Mouse (Mus musculus) heart, embryonic 14.5 days (tissue): ENCODE data around the gene Smc4. TPM values are rescaled to one million over a fixed set of nuclear protein-coding genes. Genes with fewer than 3 reads are reported as not detected.

Experiments
- ATAC-seq: fragments of 200-750 bp; cut with Nextera tagmentation; 2 replicates; pipeline ENCODE4 v1.8.0; 2017; ENCODE audit warnings: low read depth, moderate TSS enrichment; ENCODE audit not compliant: insufficient number of reproducible peaks, insufficient read depth, low FRiP score
- H3K27ac ChIP-seq, 2 experiments: fragments of 200-500 bp in 1 of 2; fragments of 300-500 bp in 1 of 2; sonication (generic) in 1 of 2; replicated peaks in 1 of 2; 2 replicates each; pipeline ENCODE4 v1.5.1; 2012 to 2014; ENCODE audit warnings: low read depth in 2 of 2, low read length in 2 of 2, control low read depth in 1 of 2, mild to moderate bottlenecking in 1 of 2, mixed read lengths in 1 of 2; ENCODE audit not compliant: control insufficient read depth in 1 of 2, insufficient read depth in 1 of 2
- H3K27me3 ChIP-seq: fragments of 300-500 bp; sonication (generic); 2 replicates; pipeline ENCODE4 v1.6.1; 2014; ENCODE audit warnings: mild to moderate bottlenecking, low read length, control low read depth; ENCODE audit not compliant: control insufficient read depth, insufficient read depth
- H3K36me3 ChIP-seq: fragments of 300-500 bp; sonication (generic); 2 replicates; pipeline ENCODE4 v1.6.1; 2014; ENCODE audit warnings: mild to moderate bottlenecking, control low read depth, low read length, mixed read lengths; ENCODE audit not compliant: control insufficient read depth, insufficient read depth
- H3K4me1 ChIP-seq, 2 experiments: fragments of 200-500 bp in 1 of 2; fragments of 300-500 bp in 1 of 2; sonication (generic) in 1 of 2; 2 replicates each; pipeline ENCODE4 v1.6.1; 2012 to 2014; ENCODE audit warnings: low read length in 2 of 2, control low read depth in 1 of 2, mixed read lengths in 1 of 2; ENCODE audit not compliant: control insufficient read depth in 2 of 2, insufficient read depth in 2 of 2
- H3K4me2 ChIP-seq: fragments of 300-500 bp; sonication (generic); 2 replicates; pipeline ENCODE4 v1.6.1; 2014; ENCODE audit warnings: mild to moderate bottlenecking, low read length
- H3K4me3 ChIP-seq, 2 experiments: fragments of 200-500 bp in 1 of 2; fragments of 300-500 bp in 1 of 2; sonication (generic) in 1 of 2; 2 replicates each; pipeline ENCODE4 v1.5.1; 2012 to 2014; ENCODE audit warnings: low read length in 2 of 2, mild to moderate bottlenecking in 2 of 2, control low read depth in 1 of 2, low read depth in 1 of 2, moderate library complexity in 1 of 2; ENCODE audit not compliant: control insufficient read depth in 1 of 2, insufficient read depth in 1 of 2
- H3K9ac ChIP-seq: fragments of 300-500 bp; sonication (generic); 2 replicates; pipeline ENCODE4 v1.6.1; 2014; ENCODE audit warnings: mild to moderate bottlenecking, low read length
- H3K9me3 ChIP-seq: fragments of 300-500 bp; sonication (generic); 2 replicates; pipeline ENCODE4 v1.6.1; 2016; ENCODE audit warnings: low read length, control low read depth; ENCODE audit not compliant: control insufficient read depth
- WGBS: fragments of 180-500 bp; shearing (Covaris S2); extraction: QIAGEN DNeasy Blood & Tissue Kit; methylation state at CpG from one replicate; pipeline ENCODE4 v1.1.7; 2014; 5-methylcytosine and 5-hydroxymethylcytosine counted together
- polyA plus RNA-seq: library from polyadenylated mRNA; unstranded; fragments of >200 nt; fragmentation: Nextera tagmentation; extraction: Ambion mirVana; gene quantifications from 2 replicates; pipeline ENCODE4 v1.2.1, GENCODE M21; 2014

Smc4 gene
- polyA plus RNA-seq, 1 experiment from 2014 or later, result 151 TPM

GRCm38 (mm10) chr3:69020285-69020684 is 15.7 kb downstream of the Smc4 start:
- Histone ChIP-seq H3K27ac (no peak overlapping the region), H3K9ac (no peak overlapping the region), H3K4me2 (no peak overlapping the region), H3K9me3 (no peaks in the 10 kb centered on the region), H3K4me1 (no peaks in the 10 kb centered on the region), H3K27me3 (no peaks in the 10 kb centered on the region), H3K4me3 (no peak overlapping the region), H3K36me3 (peaks cover 92% of the 10 kb centered on the region)
- ATAC-seq, result no peak
- WGBS, result 92% methylated on average over 2 of the region's 2 CpGs

GRCm38 (mm10) chr3:69020764-69021163 is 16.2 kb downstream of the Smc4 start:
- Histone ChIP-seq H3K36me3 (peaks cover 96% of the 10 kb centered on the region), H3K4me2 (no peak overlapping the region)

GRCm38 (mm10) chr3:69026133-69026783 is 21.7 kb downstream of the Smc4 start:
- Histone ChIP-seq H3K4me2 (no peak overlapping the region), H3K36me3 (peaks cover 91% of the 10 kb centered on the region), H3K9ac (no peak overlapping the region), H3K4me3 (no peak overlapping the region), H3K9me3 (no peaks in the 10 kb centered on the region), H3K27ac (no peak overlapping the region), H3K4me1 (no peaks in the 10 kb centered on the region), H3K27me3 (no peaks in the 10 kb centered on the region)
- no peak for ATAC-seq
- WGBS, result 68% methylated on average over 1 of the region's 1 CpGs

More at GRCm38 (mm10) chr3:69020764-69021163, 16.2 kb downstream of the Smc4 start:
- H3K9ac ChIP-seq, result no peak overlapping the region
- no peak overlapping the region for H3K27ac ChIP-seq
- H3K27me3 ChIP-seq, result no peaks in the 10 kb centered on the region
- no peak for ATAC-seq
- H3K4me3 ChIP-seq, result no peak overlapping the region
- no peaks in the 10 kb centered on the region for H3K9me3 ChIP-seq
- no peaks in the 10 kb centered on the region for H3K4me1 ChIP-seq

GRCm38 (mm10) chr3:69040105-69040504 is 35.6 kb downstream of the Smc4 start:
- H3K9ac ChIP-seq, result no peak overlapping the region
- peak overlapping the region in 1 of 2 experiments; percentile 21; a peak in 1 of 4 replicates for H3K27ac ChIP-seq
- no peaks in the 10 kb centered on the region for H3K27me3 ChIP-seq
- H3K9me3 ChIP-seq, result no peaks in the 10 kb centered on the region
- no peak for ATAC-seq
- H3K4me3 ChIP-seq, result 0 out of 4 replicates have a peak overlapping the region, but pooled peaks of 1 of the 2 experiments have one; percentile 8
- H3K4me2 ChIP-seq, result peak overlapping the region; percentile 16; the same call in 1 of the 2 replicates
- H3K4me1 ChIP-seq, result peaks cover 0 to 12% of the 10 kb centered on the region in 2 experiments; a peak in 3 of 4 replicates
- H3K36me3 ChIP-seq, result peaks cover 48% of the 10 kb centered on the region
- 83% methylated on average over 2 of the region's 2 CpGs for WGBS

GRCm38 (mm10) chr3:69041298-69041697 is 36.8 kb downstream of the Smc4 start:
- peak overlapping the region; percentile 53 for H3K4me2 ChIP-seq
- 60% methylated on average over 5 of the region's 5 CpGs for WGBS
- H3K27me3 ChIP-seq, result no peaks in the 10 kb centered on the region
- ATAC-seq, result no peak
- no peak overlapping the region for H3K9ac ChIP-seq
- peaks cover 0 to 19% of the 10 kb centered on the region in 2 experiments; a peak in 3 of 4 replicates for H3K4me1 ChIP-seq
- no peak overlapping the region for H3K27ac ChIP-seq
- no peaks in the 10 kb centered on the region for H3K9me3 ChIP-seq
- peak overlapping the region in 1 of 2 experiments; percentile 14; a peak in 1 of 4 replicates for H3K4me3 ChIP-seq
- H3K36me3 ChIP-seq, result peaks cover 37% of the 10 kb centered on the region

- Histone ChIP-seq H3K9ac (peak overlapping the region; percentile 88), H3K9me3 (no peaks in the 10 kb centered on the region), H3K4me1 (peaks cover 2 to 25% of the 10 kb centered on the region in 2 experiments), H3K4me2 (peak overlapping the region; percentile 68), H3K4me3 (peak overlapping the region; percentile 71 to 85), H3K27ac (peak overlapping the region; percentile 72 to 95), H3K27me3 (no peaks in the 10 kb centered on the region), H3K36me3 (peaks cover 16% of the 10 kb centered on the region)
- under 1% methylated on average over 38 of the region's 42 CpGs for WGBS
- peak; percentile 24 for ATAC-seq
These were observed 39.6 kb downstream of the Smc4 start for GRCm38 (mm10) chr3:69044167-69044591.

GRCm38 (mm10) chr3:69044645-69045399 is 40.3 kb downstream of the Smc4 start, which contains the start of gene Trim59:
Gene Trim59 (minus strand): TSS chr3:69044755.
- under 1% methylated on average over 75 of the region's 80 CpGs for WGBS
- H3K4me3 ChIP-seq, result peak within 1 kb of the TSS; percentile 71 to 85
- peak; percentile 95 for ATAC-seq
- peak within 1 kb of the TSS; percentile 91 for H3K4me2 ChIP-seq
- H3K4me1 ChIP-seq, result peaks cover 2 to 25% of the 10 kb centered on the region in 2 experiments
- H3K27ac ChIP-seq, result peak within 1 kb of the TSS; percentile 78 to 95
- H3K27me3 ChIP-seq, result no peaks in the 10 kb centered on the region
- no peaks in the 10 kb centered on the region for H3K9me3 ChIP-seq
- H3K36me3 ChIP-seq, result peaks cover 15% of the 10 kb centered on the region
- peak within 1 kb of the TSS; percentile 88 for H3K9ac ChIP-seq
